Mouse (Mus musculus): ENCODE measurements around the gene Pdzk1. TPM values are rescaled to one million over a fixed set of nuclear protein-coding genes. Genes with fewer than 3 reads are reported as not detected.
A peak's percentile ranks its signal among the peaks of the same experiment; 100 is the strongest.

Pdzk1 gene
- polyA plus RNA-seq, 1 experiment from 2014 or later = 33.5 TPM

- no peak overlapping the region for H3K27ac ChIP-seq (ENCODE audit: low read length)
- H3K9me3 ChIP-seq (replicated peaks; ENCODE audit: control insufficient read depth, low read length) = no peaks in the 10 kb centered on the region
- H3K27me3 ChIP-seq (ENCODE audit: control insufficient read depth, insufficient read depth, low read depth, low read length) = no peaks in the 10 kb centered on the region
- no peak overlapping the region for H3K9ac ChIP-seq (ENCODE audit: low read depth, low read length)
- 37% methylated on average over 11 of the region's 11 CpGs for WGBS (ENCODE audit: insufficient replicate concordance)
- H3K4me1 ChIP-seq (ENCODE audit: control insufficient read depth, low read depth, low read length) = no peaks in the 10 kb centered on the region
- H3K4me3 ChIP-seq (ENCODE audit: low read depth, low read length) = no peak overlapping the region
- no peak overlapping the region for H3K4me2 ChIP-seq (ENCODE audit: low read depth, low read length)
- H3K36me3 ChIP-seq (ENCODE audit: control insufficient read depth, insufficient read depth) = no peaks in the 10 kb centered on the region
- ATAC-seq (ENCODE audit: low read depth) = no peak
Observed at GRCm38 (mm10) chr3:96825261-96825660, 3.8 kb upstream of the Pdzk1 start.

GRCm38 (mm10) chr3:96828308-96828864 is 698 bp upstream of the Pdzk1 start:
- Histone ChIP-seq H3K36me3 (ENCODE audit: control insufficient read depth, insufficient read depth) (no peaks in the 10 kb centered on the region), H3K4me1 (ENCODE audit: control insufficient read depth, low read depth, low read length) (peaks cover 4% of the 10 kb centered on the region; the same call in 1 of the 2 replicates), H3K27ac (ENCODE audit: low read length) (no peak overlapping the region), H3K27me3 (ENCODE audit: control insufficient read depth, insufficient read depth, low read depth, low read length) (no peaks in the 10 kb centered on the region), H3K9me3 (replicated peaks; ENCODE audit: control insufficient read depth, low read length) (no peaks in the 10 kb centered on the region), H3K9ac (ENCODE audit: low read depth, low read length) (no peak overlapping the region), H3K4me3 (ENCODE audit: low read depth, low read length) (no peak overlapping the region), H3K4me2 (ENCODE audit: low read depth, low read length) (no peak overlapping the region)
- no peak for ATAC-seq (ENCODE audit: low read depth)
- 52% methylated on average over 15 of the region's 15 CpGs for WGBS (ENCODE audit: insufficient replicate concordance)

GRCm38 (mm10) chr3:96829856-96830255 is 772 bp downstream of the Pdzk1 start:
- Histone ChIP-seq H3K9ac (ENCODE audit: low read depth, low read length) (peak overlapping the region; percentile 42; the same call in 1 of the 2 replicates), H3K4me2 (ENCODE audit: low read depth, low read length) (peak overlapping the region; percentile 32; the same call in 1 of the 2 replicates), H3K27me3 (ENCODE audit: control insufficient read depth, insufficient read depth, low read depth, low read length) (no peaks in the 10 kb centered on the region), H3K4me1 (ENCODE audit: control insufficient read depth, low read depth, low read length) (peaks cover 4% of the 10 kb centered on the region; the same call in 1 of the 2 replicates), H3K9me3 (replicated peaks; ENCODE audit: control insufficient read depth, low read length) (no peaks in the 10 kb centered on the region), H3K27ac (ENCODE audit: low read length) (no peak overlapping the region), H3K4me3 (ENCODE audit: low read depth, low read length) (peak overlapping the region; percentile 44), H3K36me3 (ENCODE audit: control insufficient read depth, insufficient read depth) (no peaks in the 10 kb centered on the region)
- peak; percentile 82 for ATAC-seq (ENCODE audit: low read depth)
- 69% methylated on average over 10 of the region's 10 CpGs for WGBS (ENCODE audit: insufficient replicate concordance)

GRCm38 (mm10) chr3:96832930-96833329 is 3.8 kb downstream of the Pdzk1 start:
- Histone ChIP-seq H3K9me3 (replicated peaks; ENCODE audit: control insufficient read depth, low read length) (no peaks in the 10 kb centered on the region), H3K4me3 (ENCODE audit: low read depth, low read length) (no peak overlapping the region), H3K27me3 (ENCODE audit: control insufficient read depth, insufficient read depth, low read depth, low read length) (no peaks in the 10 kb centered on the region), H3K27ac (ENCODE audit: low read length) (no peak overlapping the region), H3K4me2 (ENCODE audit: low read depth, low read length) (no peak overlapping the region), H3K4me1 (ENCODE audit: control insufficient read depth, low read depth, low read length) (peaks cover 4% of the 10 kb centered on the region; the same call in 1 of the 2 replicates), H3K9ac (ENCODE audit: low read depth, low read length) (no peak overlapping the region), H3K36me3 (ENCODE audit: control insufficient read depth, insufficient read depth) (no peaks in the 10 kb centered on the region)
- 38% methylated on average over 5 of the region's 5 CpGs for WGBS (ENCODE audit: insufficient replicate concordance)
- no peak for ATAC-seq (ENCODE audit: low read depth)

GRCm38 (mm10) chr3:96834587-96835348 is 5.7 kb downstream of the Pdzk1 start:
- Histone ChIP-seq H3K9ac (ENCODE audit: low read depth, low read length) (no peak overlapping the region), H3K9me3 (replicated peaks; ENCODE audit: control insufficient read depth, low read length) (no peaks in the 10 kb centered on the region), H3K4me1 (ENCODE audit: control insufficient read depth, low read depth, low read length) (peaks cover 4% of the 10 kb centered on the region; the same call in 1 of the 2 replicates), H3K36me3 (ENCODE audit: control insufficient read depth, insufficient read depth) (no peaks in the 10 kb centered on the region), H3K27me3 (ENCODE audit: control insufficient read depth, insufficient read depth, low read depth, low read length) (no peaks in the 10 kb centered on the region), H3K4me2 (ENCODE audit: low read depth, low read length) (no peak overlapping the region), H3K27ac (ENCODE audit: low read length) (no peak overlapping the region), H3K4me3 (ENCODE audit: low read depth, low read length) (no peak overlapping the region)
- ATAC-seq (ENCODE audit: low read depth) = no peak
- WGBS (ENCODE audit: insufficient replicate concordance) = 56% methylated on average over 7 of the region's 7 CpGs

GRCm38 (mm10) chr3:96836414-96836813 is 7.3 kb downstream of the Pdzk1 start:
- H3K4me1 ChIP-seq (ENCODE audit: control insufficient read depth, low read depth, low read length) = peaks cover 4% of the 10 kb centered on the region; the same call in 1 of the 2 replicates
- no peaks in the 10 kb centered on the region for H3K9me3 ChIP-seq (replicated peaks; ENCODE audit: control insufficient read depth, low read length)
- no peaks in the 10 kb centered on the region for H3K36me3 ChIP-seq (ENCODE audit: control insufficient read depth, insufficient read depth)
- 33% methylated on average over 2 of the region's 2 CpGs for WGBS (ENCODE audit: insufficient replicate concordance)
- no peak overlapping the region for H3K27ac ChIP-seq (ENCODE audit: low read length)
- no peak overlapping the region for H3K4me3 ChIP-seq (ENCODE audit: low read depth, low read length)
- H3K27me3 ChIP-seq (ENCODE audit: control insufficient read depth, insufficient read depth, low read depth, low read length) = no peaks in the 10 kb centered on the region
- H3K4me2 ChIP-seq (ENCODE audit: low read depth, low read length) = no peak overlapping the region
- no peak for ATAC-seq (ENCODE audit: low read depth)
- no peak overlapping the region for H3K9ac ChIP-seq (ENCODE audit: low read depth, low read length)

- Histone ChIP-seq H3K4me1 (ENCODE audit: control insufficient read depth, low read depth, low read length) (no peaks in the 10 kb centered on the region), H3K4me2 (ENCODE audit: low read depth, low read length) (no peak overlapping the region), H3K4me3 (ENCODE audit: low read depth, low read length) (no peak overlapping the region), H3K27ac (ENCODE audit: low read length) (no peak overlapping the region), H3K9ac (ENCODE audit: low read depth, low read length) (no peak overlapping the region), H3K27me3 (ENCODE audit: control insufficient read depth, insufficient read depth, low read depth, low read length) (no peaks in the 10 kb centered on the region), H3K36me3 (ENCODE audit: control insufficient read depth, insufficient read depth) (no peaks in the 10 kb centered on the region), H3K9me3 (replicated peaks; ENCODE audit: control insufficient read depth, low read length) (no peaks in the 10 kb centered on the region)
- WGBS (ENCODE audit: insufficient replicate concordance) = 50% methylated on average over 7 of the region's 7 CpGs
- ATAC-seq (ENCODE audit: low read depth) = 0 out of 2 replicates have a peak, but pooled peaks have one; percentile 41
Observed at GRCm38 (mm10) chr3:96838996-96839645, 10.0 kb downstream of the Pdzk1 start.

GRCm38 (mm10) chr3:96845191-96845590 is 16.1 kb downstream of the Pdzk1 start:
- no peaks in the 10 kb centered on the region for H3K9me3 ChIP-seq (replicated peaks; ENCODE audit: control insufficient read depth, low read length)
- H3K4me1 ChIP-seq (ENCODE audit: control insufficient read depth, low read depth, low read length) = peaks cover 14% of the 10 kb centered on the region
- H3K4me3 ChIP-seq (ENCODE audit: low read depth, low read length) = no peak overlapping the region
- WGBS (ENCODE audit: insufficient replicate concordance) = 72% methylated on average over 6 of the region's 6 CpGs
- no peak overlapping the region for H3K9ac ChIP-seq (ENCODE audit: low read depth, low read length)
- no peak overlapping the region for H3K27ac ChIP-seq (ENCODE audit: low read length)
- no peak for ATAC-seq (ENCODE audit: low read depth)
- H3K4me2 ChIP-seq (ENCODE audit: low read depth, low read length) = no peak overlapping the region
- H3K27me3 ChIP-seq (ENCODE audit: control insufficient read depth, insufficient read depth, low read depth, low read length) = no peaks in the 10 kb centered on the region
- H3K36me3 ChIP-seq (ENCODE audit: control insufficient read depth, insufficient read depth) = no peaks in the 10 kb centered on the region

GRCm38 (mm10) chr3:96845806-96846205 is 16.7 kb downstream of the Pdzk1 start:
- ATAC-seq (ENCODE audit: low read depth) = no peak
- Histone ChIP-seq H3K4me2 (ENCODE audit: low read depth, low read length) (no peak overlapping the region), H3K36me3 (ENCODE audit: control insufficient read depth, insufficient read depth) (no peaks in the 10 kb centered on the region), H3K4me3 (ENCODE audit: low read depth, low read length) (no peak overlapping the region), H3K9me3 (replicated peaks; ENCODE audit: control insufficient read depth, low read length) (no peaks in the 10 kb centered on the region), H3K27me3 (ENCODE audit: control insufficient read depth, insufficient read depth, low read depth, low read length) (no peaks in the 10 kb centered on the region), H3K4me1 (ENCODE audit: control insufficient read depth, low read depth, low read length) (peaks cover 14% of the 10 kb centered on the region), H3K27ac (ENCODE audit: low read length) (no peak overlapping the region), H3K9ac (ENCODE audit: low read depth, low read length) (no peak overlapping the region)
- 66% methylated on average over 9 of the region's 9 CpGs for WGBS (ENCODE audit: insufficient replicate concordance)

Data from liver, embryonic 16.5 days (tissue).